Mouse (Mus musculus): ENCODE data around the gene Olfr1341. TPM values are rescaled to one million over a fixed set of nuclear protein-coding genes. Genes with fewer than 3 reads are reported as not detected.

The Olfr1341 gene
- not detected in 2 replicates for polyA plus RNA-seq (2012; rRNA removed)

DNA sequence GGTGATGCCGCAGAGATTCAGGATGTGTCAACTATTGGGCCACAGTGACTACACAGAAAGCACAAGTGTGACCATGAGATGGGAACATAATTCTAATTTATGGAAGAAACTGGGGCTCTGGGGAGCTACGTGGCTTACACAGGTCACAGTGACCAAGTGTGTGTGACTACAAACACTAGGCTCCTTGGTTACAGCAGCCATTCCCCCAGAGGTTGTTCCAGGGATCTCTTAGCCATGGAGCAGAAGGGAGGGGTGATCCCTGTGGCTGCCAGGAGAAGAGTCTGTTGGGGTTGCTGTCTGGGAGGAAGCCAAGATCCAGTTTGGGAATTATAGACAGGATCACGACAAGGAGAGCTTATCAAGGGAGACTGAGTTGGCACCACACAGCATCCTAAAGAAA lies at the start of gene Olfr1341:
Gene Olfr1341, plus strand, starts transcription at position 301 of the 400 bp plus-strand sequence.
- WGBS, result 71% methylated on average over 3 of the region's 3 CpGs
- DNase-seq, result no peak
- no peaks in the 10 kb centered on the region for H3K4me1 ChIP-seq (ENCODE audit: control insufficient read depth, insufficient read depth, low read length)
- no peak for TF ChIP-seq CTCF (IDR thresholded peaks at IDR 0.05; ENCODE audit: insufficient read depth, low read length)
- no peak for TF ChIP-seq POLR2A (IDR thresholded peaks at IDR 0.05; ENCODE audit: borderline replicate concordance, extremely low read depth, low read depth, low read length)
- no peak within 1 kb of the TSS for H3K4me3 ChIP-seq (replicated peaks; ENCODE audit: extremely low read depth, low read depth, low read length)

DNA sequence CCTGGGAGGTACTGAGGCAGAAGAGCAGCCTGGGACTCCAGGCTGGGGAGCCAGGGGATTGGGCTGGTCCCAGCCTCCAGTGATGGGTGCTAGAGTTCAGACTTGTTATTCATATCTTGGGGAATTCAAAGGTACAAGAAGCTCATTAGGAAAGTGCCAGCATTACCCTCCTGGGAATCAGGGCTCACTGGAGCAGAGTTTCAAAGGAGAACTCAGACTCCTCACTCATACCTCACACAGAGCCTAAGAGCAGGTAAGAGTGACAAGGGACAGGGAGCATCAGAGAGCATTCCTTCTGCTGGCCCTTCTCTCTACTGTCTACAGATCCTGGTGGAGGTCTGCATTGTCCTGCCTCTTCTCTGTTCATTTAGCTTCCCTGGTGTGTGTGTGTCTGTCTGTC lies 44.7 kb upstream of the Olfr1341 start, which contains the start of gene Olfr62:
Gene Olfr62, plus strand, starts transcription at position 301 of the 400 bp plus-strand sequence.
- no peak within 1 kb of the TSS for H3K4me3 ChIP-seq (replicated peaks; ENCODE audit: extremely low read depth, low read depth, low read length)
- no peak for TF ChIP-seq CTCF (IDR thresholded peaks at IDR 0.05; ENCODE audit: insufficient read depth, low read length)
- no peak for TF ChIP-seq POLR2A (IDR thresholded peaks at IDR 0.05; ENCODE audit: borderline replicate concordance, extremely low read depth, low read depth, low read length)
- no peak for DNase-seq
- no peaks in the 10 kb centered on the region for H3K4me1 ChIP-seq (ENCODE audit: control insufficient read depth, insufficient read depth, low read length)

DNA sequence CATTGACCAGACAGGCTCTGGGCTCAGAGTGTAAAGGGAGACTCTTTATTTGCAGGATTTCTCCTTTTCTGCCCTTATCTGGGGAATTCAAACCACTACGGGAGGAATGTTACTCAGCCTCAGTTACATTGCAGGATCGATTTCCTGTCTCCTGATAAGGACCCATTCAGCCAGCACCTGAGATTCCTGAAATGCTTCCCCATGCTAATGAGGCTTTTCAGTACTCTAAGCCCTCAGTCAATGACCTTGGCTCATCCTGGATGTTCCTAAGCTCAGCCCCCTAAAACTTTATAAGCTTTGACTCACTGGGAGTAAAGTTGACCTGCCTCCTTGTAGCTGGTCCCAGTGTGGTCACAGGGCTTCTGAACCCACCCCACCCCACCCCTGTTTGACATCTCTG lies 16.2 kb upstream of the Olfr1341 start:
- WGBS, result 30% methylated on average over 2 of the region's 2 CpGs

DNA sequence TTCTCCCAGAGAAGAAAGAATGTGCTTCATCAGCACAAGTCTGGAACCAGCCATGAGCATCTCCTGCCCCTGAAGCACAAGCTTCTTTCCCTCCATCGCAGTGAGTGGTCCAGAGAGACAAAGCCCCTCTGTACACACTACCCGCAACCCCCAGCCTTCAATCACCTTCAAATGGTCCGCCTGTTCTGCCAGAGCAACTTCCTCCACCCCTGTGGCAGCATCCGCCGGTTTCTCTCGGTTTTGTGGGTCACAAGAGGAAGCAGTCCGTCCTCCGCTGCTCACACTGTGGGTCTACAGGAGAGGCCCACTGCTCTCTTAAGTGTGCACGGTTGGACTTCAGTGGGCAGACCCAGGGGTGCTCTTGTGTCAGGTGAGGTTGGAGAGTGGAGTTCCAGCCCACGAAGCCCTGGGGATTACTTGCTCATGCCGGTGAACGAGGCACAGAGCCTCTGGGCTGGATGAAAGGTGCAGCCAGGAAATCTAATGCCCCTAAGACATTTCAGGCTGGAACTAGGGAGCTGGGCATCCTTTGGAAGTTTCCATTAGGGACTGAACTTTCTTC lies 10.8 kb upstream of the Olfr1341 start, which contains the start of gene Olfr1342:
Gene Olfr1342, minus strand, starts transcription at position 345 of the 562 bp plus-strand sequence.
- DNase-seq, result no peak
- WGBS, result 35% methylated on average over 12 of the region's 12 CpGs

More for the DNA sequence above, 16.2 kb upstream of the Olfr1341 start:
- Histone ChIP-seq H3K4me1 (ENCODE audit: control insufficient read depth, insufficient read depth, low read length) (no peaks in the 10 kb centered on the region), H3K4me3 (replicated peaks; ENCODE audit: extremely low read depth, low read depth, low read length) (no peak overlapping the region)
- DNase-seq, result no peak
- TF ChIP-seq POLR2A (IDR thresholded peaks at IDR 0.05; ENCODE audit: borderline replicate concordance, extremely low read depth, low read depth, low read length), result no peak
- no peak for TF ChIP-seq CTCF (IDR thresholded peaks at IDR 0.05; ENCODE audit: insufficient read depth, low read length)

DNA sequence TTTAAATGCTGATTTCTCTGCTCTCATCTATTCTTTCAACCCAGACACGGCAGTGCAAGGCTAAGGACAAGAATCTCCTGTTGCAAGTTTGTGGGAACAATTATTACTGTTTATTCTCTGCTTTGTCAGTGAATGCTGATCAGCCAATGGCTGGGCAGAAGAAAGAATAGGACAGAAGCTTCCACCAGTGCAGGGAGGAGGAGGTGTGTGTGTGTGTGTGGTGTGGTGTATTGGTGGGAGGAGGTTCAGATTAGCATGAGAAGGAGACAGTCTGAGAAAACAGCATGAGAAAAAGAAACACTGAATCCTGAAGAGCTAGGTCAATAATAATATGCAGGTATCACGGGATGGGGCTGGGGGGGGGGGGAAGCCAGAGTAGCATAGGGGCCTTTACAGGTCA lies 9.5 kb upstream of the Olfr1341 start:
- 48% methylated on average over 2 of the region's 2 CpGs for WGBS
- no peak for TF ChIP-seq POLR2A (IDR thresholded peaks at IDR 0.05; ENCODE audit: borderline replicate concordance, extremely low read depth, low read depth, low read length)
- no peak for TF ChIP-seq CTCF (IDR thresholded peaks at IDR 0.05; ENCODE audit: insufficient read depth, low read length)
- no peak for DNase-seq
- Histone ChIP-seq H3K4me1 (ENCODE audit: control insufficient read depth, insufficient read depth, low read length) (no peaks in the 10 kb centered on the region), H3K4me3 (replicated peaks; ENCODE audit: extremely low read depth, low read depth, low read length) (no peak overlapping the region)

More for the DNA sequence above, 10.8 kb upstream of the Olfr1341 start, which contains the start of gene Olfr1342:
- no peak for TF ChIP-seq POLR2A (IDR thresholded peaks at IDR 0.05; ENCODE audit: borderline replicate concordance, extremely low read depth, low read depth, low read length)
- no peak for TF ChIP-seq CTCF (IDR thresholded peaks at IDR 0.05; ENCODE audit: insufficient read depth, low read length)
- Histone ChIP-seq H3K4me3 (replicated peaks; ENCODE audit: extremely low read depth, low read depth, low read length) (no peak within 1 kb of the TSS), H3K4me1 (ENCODE audit: control insufficient read depth, insufficient read depth, low read length) (no peaks in the 10 kb centered on the region)

DNA sequence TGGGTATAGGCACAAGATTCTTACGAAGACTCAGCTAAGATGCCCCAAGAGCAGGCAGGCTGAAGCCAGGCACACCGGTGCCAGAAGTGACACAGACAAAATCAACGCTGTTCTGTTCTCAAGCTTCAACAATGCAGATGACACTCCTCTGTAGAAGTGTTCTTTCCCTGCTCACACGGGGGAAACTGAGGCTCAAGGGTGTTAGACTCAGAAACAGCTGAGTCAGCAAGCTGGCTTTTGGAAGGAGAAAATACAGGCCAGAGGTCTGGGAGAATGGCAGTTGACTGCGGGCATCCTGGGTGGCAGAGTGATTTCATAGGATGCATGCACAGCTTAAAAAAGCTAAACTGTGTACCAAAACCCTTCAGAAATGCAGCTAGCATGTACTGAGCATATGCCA lies 4.8 kb downstream of the Olfr1341 start:
- Histone ChIP-seq H3K4me1 (ENCODE audit: control insufficient read depth, insufficient read depth, low read length) (no peaks in the 10 kb centered on the region), H3K4me3 (replicated peaks; ENCODE audit: extremely low read depth, low read depth, low read length) (no peak overlapping the region)
- TF ChIP-seq POLR2A (IDR thresholded peaks at IDR 0.05; ENCODE audit: borderline replicate concordance, extremely low read depth, low read depth, low read length) (no peak), CTCF (IDR thresholded peaks at IDR 0.05; ENCODE audit: insufficient read depth, low read length) (no peak)
- WGBS, result 76% methylated on average over 5 of the region's 5 CpGs
- DNase-seq, result no peak

DNA sequence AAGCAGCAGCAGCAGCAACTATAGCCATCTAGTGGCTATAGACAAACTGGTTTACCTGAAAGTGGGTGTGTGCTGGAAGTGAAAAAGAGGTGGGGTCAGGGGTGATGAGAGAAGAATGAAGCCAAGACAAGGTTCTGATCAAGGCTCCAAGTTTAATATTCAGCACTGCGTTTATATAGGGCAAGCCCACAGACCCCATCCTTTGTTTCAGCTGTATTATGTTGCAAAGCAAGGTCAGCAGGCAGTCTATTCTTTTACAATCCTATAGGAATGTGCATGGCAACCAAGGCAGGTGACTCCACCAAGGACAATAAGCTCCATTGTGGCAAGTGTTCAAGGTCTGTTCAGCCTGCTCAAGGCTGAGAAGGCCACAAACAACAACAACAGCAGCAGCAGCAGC lies 8.3 kb downstream of the Olfr1341 start:
- no peak for DNase-seq
- Histone ChIP-seq H3K4me3 (replicated peaks; ENCODE audit: extremely low read depth, low read depth, low read length) (no peak overlapping the region), H3K4me1 (ENCODE audit: control insufficient read depth, insufficient read depth, low read length) (no peaks in the 10 kb centered on the region)
- TF ChIP-seq POLR2A (IDR thresholded peaks at IDR 0.05; ENCODE audit: borderline replicate concordance, extremely low read depth, low read depth, low read length) (no peak), CTCF (IDR thresholded peaks at IDR 0.05; ENCODE audit: insufficient read depth, low read length) (no peak)
- 79% methylated on average over 1 of the region's 1 CpGs for WGBS

DNA sequence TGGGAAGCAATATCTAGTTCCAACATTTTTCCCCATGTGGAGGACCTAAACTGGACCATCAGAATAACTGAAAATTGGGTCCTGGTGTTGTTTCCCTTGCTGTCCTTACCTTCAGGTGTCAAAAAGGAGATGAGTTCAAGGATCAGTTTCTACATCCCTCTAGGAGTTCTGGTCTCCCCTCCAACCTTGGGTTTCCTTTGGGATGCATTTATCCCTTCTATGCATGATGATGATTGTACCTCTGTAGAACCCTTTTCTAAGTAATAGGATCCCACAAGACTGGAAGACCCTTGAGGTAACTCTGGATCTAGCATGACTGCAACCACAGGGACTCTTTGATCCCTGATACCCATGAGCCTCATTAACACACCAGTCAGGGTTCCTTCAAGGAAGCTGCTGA lies 16.5 kb downstream of the Olfr1341 start, which contains the start of gene Olfr1340:
Gene Olfr1340, plus strand, starts transcription at position 301 of the 400 bp plus-strand sequence.
- DNase-seq, result no peak
- Histone ChIP-seq H3K4me3 (replicated peaks; ENCODE audit: extremely low read depth, low read depth, low read length) (no peak within 1 kb of the TSS), H3K4me1 (ENCODE audit: control insufficient read depth, insufficient read depth, low read length) (no peaks in the 10 kb centered on the region)
- TF ChIP-seq CTCF (IDR thresholded peaks at IDR 0.05; ENCODE audit: insufficient read depth, low read length), result no peak
- TF ChIP-seq POLR2A (IDR thresholded peaks at IDR 0.05; ENCODE audit: borderline replicate concordance, extremely low read depth, low read depth, low read length), result no peak

DNA sequence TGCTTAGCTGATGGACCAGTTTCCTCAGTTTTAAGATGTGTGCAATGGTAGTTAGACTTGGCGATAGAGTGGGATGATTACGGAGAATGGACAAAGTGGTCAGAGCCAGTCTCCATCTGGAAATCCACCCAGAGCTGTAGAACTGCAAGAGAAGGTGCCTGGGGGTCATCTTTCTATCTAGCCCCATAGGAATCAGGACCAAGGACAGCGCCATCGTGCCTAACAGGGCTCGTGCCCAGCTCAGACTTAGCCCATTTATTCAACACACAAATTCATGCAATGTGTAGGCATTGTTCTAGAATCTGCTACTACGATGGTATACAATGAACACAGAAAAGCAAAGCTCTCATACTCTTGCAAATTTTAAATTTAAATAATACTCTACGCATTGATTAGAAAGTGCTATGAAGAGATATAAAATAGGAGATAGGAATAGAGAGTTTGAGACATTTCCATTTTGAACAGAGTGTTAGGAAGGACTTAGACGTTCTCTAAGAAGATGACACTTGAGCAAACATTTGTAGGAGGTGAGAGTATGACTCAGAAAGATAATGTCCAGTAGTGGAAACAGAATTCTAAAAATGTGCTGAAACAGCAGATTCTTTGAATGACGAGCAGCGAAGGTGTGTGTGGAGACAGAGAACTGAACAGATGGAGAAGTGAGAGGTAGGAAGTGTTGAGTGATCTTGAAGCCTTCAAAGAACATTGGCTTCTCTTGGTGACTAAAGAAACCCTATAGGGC lies 18.6 kb downstream of the Olfr1341 start:
- TF ChIP-seq POLR2A (IDR thresholded peaks at IDR 0.05; ENCODE audit: borderline replicate concordance, extremely low read depth, low read depth, low read length) (no peak), CTCF (IDR thresholded peaks at IDR 0.05; ENCODE audit: insufficient read depth, low read length) (no peak)
- WGBS, result 52% methylated on average over 10 of the region's 10 CpGs
- Histone ChIP-seq H3K4me1 (ENCODE audit: control insufficient read depth, insufficient read depth, low read length) (no peaks in the 10 kb centered on the region), H3K4me3 (replicated peaks; ENCODE audit: extremely low read depth, low read depth, low read length) (no peak overlapping the region)
- DNase-seq, result no peak

DNA sequence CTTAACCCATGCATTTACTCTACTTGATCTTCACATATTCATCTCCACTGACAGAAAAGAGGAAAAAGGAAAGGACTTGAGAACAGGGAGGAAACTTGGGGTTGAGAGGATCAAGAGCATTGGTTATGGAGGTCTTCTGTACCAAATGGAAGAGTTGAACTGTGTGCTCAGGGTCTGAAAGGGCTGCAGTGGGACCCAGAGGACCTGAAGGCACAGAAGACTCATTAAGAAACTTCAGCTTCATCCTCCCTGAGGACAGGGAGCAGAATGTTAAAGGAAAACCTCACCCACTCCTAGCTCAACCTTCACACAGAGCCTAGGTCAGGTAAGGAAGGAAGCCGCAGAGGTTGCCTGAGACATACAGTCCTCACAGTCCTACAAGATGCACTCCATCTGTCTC lies 28.6 kb downstream of the Olfr1341 start, which contains the start of gene Olfr1339:
Gene Olfr1339, plus strand, starts transcription at position 301 of the 400 bp plus-strand sequence.
- TF ChIP-seq POLR2A (IDR thresholded peaks at IDR 0.05; ENCODE audit: borderline replicate concordance, extremely low read depth, low read depth, low read length), result no peak
- TF ChIP-seq CTCF (IDR thresholded peaks at IDR 0.05; ENCODE audit: insufficient read depth, low read length), result no peak
- 86% methylated on average over 1 of the region's 1 CpGs for WGBS
- no peak within 1 kb of the TSS for H3K4me3 ChIP-seq (replicated peaks; ENCODE audit: extremely low read depth, low read depth, low read length)

More for the DNA sequence above, 28.6 kb downstream of the Olfr1341 start, which contains the start of gene Olfr1339:
- no peaks in the 10 kb centered on the region for H3K4me1 ChIP-seq (ENCODE audit: control insufficient read depth, insufficient read depth, low read length)
- DNase-seq, result no peak
